Mouse (Mus musculus): ENCODE data around the gene Ndufaf5. TPM values are rescaled to one million over a fixed set of nuclear protein-coding genes. Genes with fewer than 3 reads are reported as not detected.

Gene Ndufaf5
- polyA plus RNA-seq, 1 experiment from 2014 or later, result 49.2 TPM

DNA sequence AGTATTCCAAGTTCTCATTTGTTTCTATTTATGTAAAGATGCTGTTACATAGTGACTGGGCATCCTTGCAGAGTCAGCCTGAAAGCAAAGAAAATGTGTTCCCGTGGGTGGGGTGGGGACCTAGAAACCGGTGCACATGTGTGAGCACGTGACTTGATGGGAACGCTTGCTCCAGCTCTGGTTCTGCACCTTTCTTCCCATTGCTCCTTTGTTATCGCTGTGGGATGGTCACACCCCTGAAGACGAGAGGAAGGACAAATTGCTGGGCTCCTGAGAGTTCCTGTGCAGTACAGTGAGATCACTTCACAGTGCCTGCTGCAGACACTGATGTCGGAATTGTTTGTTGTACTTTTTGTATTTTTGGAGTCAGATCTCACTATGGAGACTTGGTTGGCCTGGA, 33.3 kb downstream of the Ndufaf5 start:
- ChIA-PET POLR2A (no interaction called here), CTCF (interaction anchor here (1.0 to 1.4 kb wide), 2 partner anchors 10 to 226 kb away, joined by 3 to 4 read pairs; no protein-coding TSS in a partner anchor)
- no peak for DNase-seq (ENCODE audit: low read depth, low spot score)
- no peak for TF ChIP-seq CTCF (IDR thresholded peaks at IDR 0.05)
- no peaks in the 10 kb centered on the region for H3K27me3 ChIP-seq
- in situ Hi-C loops (cut with MboI; ENCODE audit: low pct_unique_long_range_greater_than_20kb), result no loop called here
- no peak for ATAC-seq

- TF ChIP-seq CTCF (IDR thresholded peaks at IDR 0.05), result no peak
- ATAC-seq, result no peak
- H3K27me3 ChIP-seq, result no peaks in the 10 kb centered on the region
- POLR2A ChIA-PET, result no interaction called here
- in situ Hi-C loops (cut with MboI; ENCODE audit: low pct_unique_long_range_greater_than_20kb), result loop anchor here (5.0 kb wide), 1 partner anchor 278 kb away; no protein-coding TSS in a partner anchor
- CTCF ChIA-PET, result interaction anchor here (1.1 to 1.4 kb wide), 2 partner anchors 10 to 11 kb away, joined by 3 read pairs; no protein-coding TSS in a partner anchor
- no peak for DNase-seq (ENCODE audit: low read depth, low spot score)
These were observed 44.1 kb downstream of the Ndufaf5 start for GRCm38 (mm10) chr2:140214519-140215027.

DNA sequence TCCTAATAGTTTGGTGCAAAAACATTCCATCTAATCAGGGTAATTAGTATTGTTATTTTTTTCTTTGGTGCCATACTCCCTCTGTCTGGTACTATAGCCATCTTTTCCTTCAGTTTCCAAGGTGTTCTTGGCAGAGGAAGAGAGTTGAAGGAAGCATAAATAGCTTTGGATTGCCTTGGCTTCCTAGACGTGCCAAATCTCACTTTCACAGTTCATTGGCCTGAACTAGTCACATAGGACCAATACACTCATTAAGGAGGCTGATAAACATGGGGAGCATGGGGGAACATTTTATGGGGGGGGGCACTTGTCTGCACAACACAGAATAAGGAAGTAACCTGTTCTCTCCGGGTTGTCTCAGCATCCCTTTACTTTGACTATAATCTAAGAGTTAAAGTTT, 45.0 kb downstream of the Ndufaf5 start:
- ATAC-seq (no peak), DNase-seq (ENCODE audit: low read depth, low spot score) (no peak)
- no peaks in the 10 kb centered on the region for H3K27me3 ChIP-seq
- TF ChIP-seq CTCF (IDR thresholded peaks at IDR 0.05), result no peak
- CTCF ChIA-PET, result interaction anchor here (1.3 to 1.4 kb wide), 2 partner anchors 9 to 15 kb away, joined by 3 to 4 read pairs; no protein-coding TSS in a partner anchor
- POLR2A ChIA-PET, result no interaction called here
- in situ Hi-C loops (cut with MboI; ENCODE audit: low pct_unique_long_range_greater_than_20kb), result no loop called here

GRCm38 (mm10) chr2:140215965-140216364, 45.5 kb downstream of the Ndufaf5 start:
- no peak for TF ChIP-seq CTCF (IDR thresholded peaks at IDR 0.05)
- POLR2A ChIA-PET, result no interaction called here
- in situ Hi-C loops (cut with MboI; ENCODE audit: low pct_unique_long_range_greater_than_20kb), result no loop called here
- no peaks in the 10 kb centered on the region for H3K27me3 ChIP-seq
- CTCF ChIA-PET, result interaction anchor here (1.3 kb wide), 1 partner anchor 14 kb away, joined by 4 read pairs; no protein-coding TSS in a partner anchor
- DNase-seq (ENCODE audit: low read depth, low spot score) (no peak), ATAC-seq (no peak)

- H3K27me3 ChIP-seq, result no peaks in the 10 kb centered on the region
- ChIA-PET POLR2A (no interaction called here), CTCF (interaction anchor here (2.0 kb wide), 1 partner anchor 12 kb away, joined by 5 read pairs; no protein-coding TSS in a partner anchor)
- ATAC-seq (no peak), DNase-seq (ENCODE audit: low read depth, low spot score) (no peak)
- in situ Hi-C loops (cut with MboI; ENCODE audit: low pct_unique_long_range_greater_than_20kb), result no loop called here
- TF ChIP-seq CTCF (IDR thresholded peaks at IDR 0.05), result no peak
These were observed 49.9 kb downstream of the Ndufaf5 start for GRCm38 (mm10) chr2:140220325-140220724.

GRCm38 (mm10) chr2:140230295-140230694, 59.8 kb downstream of the Ndufaf5 start:
- in situ Hi-C loops (cut with MboI; ENCODE audit: low pct_unique_long_range_greater_than_20kb), result no loop called here

GRCm38 (mm10) chr2:140237245-140237644, 66.8 kb downstream of the Ndufaf5 start:
- TF ChIP-seq CTCF (IDR thresholded peaks at IDR 0.05), result no peak
- DNase-seq (ENCODE audit: low read depth, low spot score), result no peak
- in situ Hi-C loops (cut with MboI; ENCODE audit: low pct_unique_long_range_greater_than_20kb), result no loop called here
- ATAC-seq, result no peak
- POLR2A ChIA-PET, result no interaction called here
- peaks cover 5% of the 10 kb centered on the region for H3K27me3 ChIP-seq
- CTCF ChIA-PET, result no interaction called here

More at GRCm38 (mm10) chr2:140230295-140230694, 59.8 kb downstream of the Ndufaf5 start:
- DNase-seq (ENCODE audit: low read depth, low spot score) (no peak), ATAC-seq (no peak)
- ChIA-PET CTCF (interaction anchor here (1.3 kb wide), 1 partner anchor 15 kb away, joined by 4 read pairs; no protein-coding TSS in a partner anchor), POLR2A (no interaction called here)
- peaks cover 5% of the 10 kb centered on the region for H3K27me3 ChIP-seq
- no peak for TF ChIP-seq CTCF (IDR thresholded peaks at IDR 0.05)

GRCm38 (mm10) chr2:140242398-140242797, 71.9 kb downstream of the Ndufaf5 start:
- POLR2A ChIA-PET, result no interaction called here
- TF ChIP-seq CTCF (IDR thresholded peaks at IDR 0.05), result no peak
- in situ Hi-C loops (cut with MboI; ENCODE audit: low pct_unique_long_range_greater_than_20kb), result no loop called here
- DNase-seq (ENCODE audit: low read depth, low spot score) (no peak), ATAC-seq (no peak)
- peaks cover 13% of the 10 kb centered on the region for H3K27me3 ChIP-seq
- CTCF ChIA-PET, result interaction anchor here (0.7 kb wide), 1 partner anchor 19 kb away, joined by 3 read pairs; no protein-coding TSS in a partner anchor

- no peak for TF ChIP-seq CTCF (IDR thresholded peaks at IDR 0.05)
- ChIA-PET POLR2A (no interaction called here), CTCF (no interaction called here)
- ATAC-seq (no peak), DNase-seq (ENCODE audit: low read depth, low spot score) (no peak)
- in situ Hi-C loops (cut with MboI; ENCODE audit: low pct_unique_long_range_greater_than_20kb), result no loop called here
- peaks cover 13% of the 10 kb centered on the region for H3K27me3 ChIP-seq
These were observed 72.7 kb downstream of the Ndufaf5 start for GRCm38 (mm10) chr2:140243105-140243504.

Other genes with a start within 250 kb of the Ndufaf5 start
- gene Tasp1, start 103.8 kb upstream of the Ndufaf5 start, polyA plus RNA-seq (2021), result 18.4 TPM
- not detected for gene Gm17374, start 18.6 kb upstream of the Ndufaf5 start, polyA plus RNA-seq (2021)
- 26.1 TPM for gene Esf1, start 85 bp upstream of the Ndufaf5 start, polyA plus RNA-seq (2021)
- not detected for gene Sel1l2, start 219.1 kb downstream of the Ndufaf5 start, polyA plus RNA-seq (2021)
- gene Macrod2, start 224.7 kb downstream of the Ndufaf5 start, polyA plus RNA-seq (2021), result 5.1 TPM